Mouse (Mus musculus) midbrain, embryonic 13.5 days (tissue): Measurements from ENCODE around the gene Ssbp4. TPM values are rescaled to one million over a fixed set of nuclear protein-coding genes. Genes with fewer than 3 reads are reported as not detected.
A peak's percentile ranks its signal among the peaks of the same experiment; 100 is the strongest.

ENCODE experiments used
- ATAC-seq: fragments of 200-750 bp; cut with Nextera tagmentation; 2 replicates; pipeline ENCODE4 v1.8.0; 2017; ENCODE audit warnings: mild to moderate bottlenecking, moderate TSS enrichment, moderate library complexity
- H3K27ac ChIP-seq: fragments of 300-500 bp; sonication (generic); 2 replicates; pipeline ENCODE4 v1.5.1; 2015; ENCODE audit warnings: inconsistent platforms, mild to moderate bottlenecking, moderate library complexity
- H3K27me3 ChIP-seq: fragments of 300-500 bp; sonication (generic); 2 replicates; pipeline ENCODE4 v1.6.1; 2015; ENCODE audit warnings: mild to moderate bottlenecking, inconsistent platforms
- H3K36me3 ChIP-seq: fragments of 300-500 bp; sonication (generic); 2 replicates; pipeline ENCODE4 v1.6.1; 2015; ENCODE audit warnings: mild to moderate bottlenecking, inconsistent platforms
- H3K4me1 ChIP-seq: fragments of 300-500 bp; sonication (generic); replicated peaks from 2 replicates; pipeline ENCODE4 v1.6.1; 2015; ENCODE audit warnings: inconsistent platforms
- H3K4me2 ChIP-seq: fragments of 300-500 bp; sonication (generic); replicated peaks from 2 replicates; pipeline ENCODE4 v1.6.1; 2015; ENCODE audit warnings: moderate library complexity, mild to moderate bottlenecking, inconsistent platforms
- H3K4me3 ChIP-seq: fragments of 300-500 bp; sonication (generic); replicated peaks from 2 replicates; pipeline ENCODE4 v1.5.1; 2015; ENCODE audit warnings: mild to moderate bottlenecking, inconsistent platforms
- H3K9ac ChIP-seq: fragments of 300-500 bp; sonication (generic); replicated peaks from 2 replicates; pipeline ENCODE4 v1.6.1; 2015; ENCODE audit warnings: mild to moderate bottlenecking, inconsistent platforms
- H3K9me3 ChIP-seq: fragments of 300-500 bp; sonication (generic); 2 replicates; pipeline ENCODE4 v1.6.1; 2016; ENCODE audit warnings: mild to moderate bottlenecking, inconsistent platforms
- WGBS: fragments of 180-500 bp; shearing (Covaris S2); methylation state at CpG from one replicate; pipeline ENCODE4 v1.1.7; 2015; 5-methylcytosine and 5-hydroxymethylcytosine counted together
- polyA plus RNA-seq: library from polyadenylated mRNA; unstranded; fragments of >200 nt; fragmentation: Nextera tagmentation; extraction: Ambion mirVana; gene quantifications from 2 replicates; pipeline ENCODE4 v1.2.1, GENCODE M21; 2015

Ssbp4 gene
- polyA plus RNA-seq, 1 experiment from 2014 or later: 129 TPM

GRCm38 (mm10) chr8:70555079-70555747, 53.5 kb downstream of the Ssbp4 start:
- Histone ChIP-seq H3K36me3 (no peaks in the 10 kb centered on the region), H3K27me3 (no peaks in the 10 kb centered on the region), H3K9me3 (no peaks in the 10 kb centered on the region), H3K4me1 (peaks cover 15% of the 10 kb centered on the region), H3K9ac (no peak overlapping the region), H3K4me2 (no peak overlapping the region), H3K4me3 (no peak overlapping the region), H3K27ac (no peak overlapping the region)
- ATAC-seq: no peak
- 91% methylated on average over 4 of the region's 4 CpGs for WGBS

DNA sequence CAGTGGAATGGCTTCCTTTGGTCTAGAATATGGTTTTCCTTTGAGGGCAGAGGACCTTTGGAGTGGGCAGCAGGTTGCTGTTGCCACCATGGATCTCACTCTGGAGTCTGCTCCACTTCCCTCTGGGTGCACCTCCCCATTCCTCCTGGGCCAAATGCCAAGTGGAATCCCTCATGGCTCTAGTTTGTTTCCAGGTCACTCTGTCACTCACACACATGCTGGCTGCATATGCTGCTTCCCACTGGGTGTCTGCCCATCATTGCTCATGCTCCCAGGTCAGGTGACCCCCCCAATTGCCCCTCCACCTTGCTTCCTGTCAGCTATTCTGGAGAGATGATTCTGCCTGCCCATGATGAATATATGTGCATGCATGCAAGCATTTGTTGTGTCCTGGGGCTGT, 54.9 kb downstream of the Ssbp4 start:
- ATAC-seq: no peak
- H3K4me2 ChIP-seq: no peak overlapping the region
- H3K4me1 ChIP-seq: peaks cover 15% of the 10 kb centered on the region
- no peaks in the 10 kb centered on the region for H3K9me3 ChIP-seq
- H3K9ac ChIP-seq: no peak overlapping the region; the same call in 1 of the 2 replicates
- H3K27ac ChIP-seq: peak overlapping the region; percentile 44; the same call in 1 of the 2 replicates
- no peak overlapping the region for H3K4me3 ChIP-seq
- no peaks in the 10 kb centered on the region for H3K27me3 ChIP-seq
- no peaks in the 10 kb centered on the region for H3K36me3 ChIP-seq

DNA sequence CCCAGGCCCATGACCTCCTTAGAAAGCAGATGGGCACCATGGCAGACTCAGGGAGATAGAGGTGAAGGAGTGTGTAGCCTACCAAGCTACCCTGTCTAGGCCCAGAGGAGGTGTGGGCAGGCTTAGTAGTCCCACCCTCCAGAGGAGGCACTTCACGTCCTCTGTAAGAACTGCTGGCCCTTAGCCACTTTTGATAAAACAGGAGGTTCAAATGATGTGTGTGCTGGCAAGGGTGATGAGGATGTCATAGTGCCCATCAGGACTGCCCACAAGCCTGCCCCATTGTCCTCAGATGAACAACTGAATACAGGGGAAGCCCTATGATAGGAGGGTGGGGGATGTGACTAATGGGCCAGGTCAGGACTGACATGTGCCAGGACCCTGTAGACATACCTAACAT, 55.8 kb downstream of the Ssbp4 start:
- WGBS: 63% methylated on average over 1 of the region's 1 CpGs

DNA sequence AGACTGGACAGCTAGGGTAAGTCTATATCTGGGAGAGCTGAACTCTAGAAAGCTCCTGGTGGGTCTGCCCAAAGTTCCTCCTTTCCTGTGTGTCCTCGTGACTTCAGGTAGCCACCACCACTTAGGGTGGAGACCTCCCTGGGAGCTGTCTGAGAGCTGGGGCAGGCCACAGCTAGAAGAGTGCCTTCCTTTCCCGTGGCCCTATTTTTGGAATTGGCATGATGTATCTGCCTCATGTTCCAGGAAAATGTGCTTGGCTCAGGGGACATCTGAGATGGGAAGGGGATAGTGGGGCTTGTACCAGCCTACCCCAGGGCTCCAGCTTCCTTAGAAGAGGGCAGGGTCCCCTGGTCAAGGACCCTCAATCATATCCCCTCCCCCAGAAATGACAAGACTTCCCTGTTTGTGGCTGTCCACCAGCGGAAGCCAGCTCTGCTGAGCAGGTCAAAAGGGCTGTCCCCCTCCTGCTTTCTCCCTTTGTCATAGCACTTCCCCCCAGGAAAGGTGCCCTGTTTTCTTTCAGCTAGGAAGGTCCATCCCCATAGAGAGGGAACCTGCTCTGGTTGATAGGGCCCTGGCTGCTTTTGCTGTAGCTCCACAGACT, 57.0 kb downstream of the Ssbp4 start:
- ATAC-seq: no peak
- WGBS: 84% methylated on average over 3 of the region's 3 CpGs

More for the DNA sequence above, 55.8 kb downstream of the Ssbp4 start:
- Histone ChIP-seq H3K9me3 (no peaks in the 10 kb centered on the region), H3K4me1 (peaks cover 15% of the 10 kb centered on the region), H3K36me3 (no peaks in the 10 kb centered on the region), H3K27ac (no peak overlapping the region), H3K9ac (0 out of 2 replicates have a peak overlapping the region, but pooled peaks have one; percentile 14), H3K4me3 (no peak overlapping the region), H3K27me3 (no peaks in the 10 kb centered on the region), H3K4me2 (no peak overlapping the region)
- ATAC-seq: no peak

GRCm38 (mm10) chr8:70549412-70550184, 59.1 kb downstream of the Ssbp4 start:
- Histone ChIP-seq H3K9ac (no peak overlapping the region), H3K4me1 (peaks cover 15% of the 10 kb centered on the region), H3K36me3 (no peaks in the 10 kb centered on the region), H3K4me2 (no peak overlapping the region), H3K9me3 (no peaks in the 10 kb centered on the region), H3K27ac (no peak overlapping the region), H3K4me3 (no peak overlapping the region), H3K27me3 (no peaks in the 10 kb centered on the region)
- 96% methylated on average over 10 of the region's 10 CpGs for WGBS
- ATAC-seq: no peak

More for the DNA sequence above, 57.0 kb downstream of the Ssbp4 start:
- Histone ChIP-seq H3K4me1 (peaks cover 15% of the 10 kb centered on the region), H3K27me3 (no peaks in the 10 kb centered on the region), H3K9ac (0 out of 2 replicates have a peak overlapping the region, but pooled peaks have one; percentile 6), H3K36me3 (no peaks in the 10 kb centered on the region), H3K4me2 (no peak overlapping the region), H3K9me3 (no peaks in the 10 kb centered on the region), H3K4me3 (no peak overlapping the region), H3K27ac (no peak overlapping the region)

GRCm38 (mm10) chr8:70547762-70548161, 60.9 kb downstream of the Ssbp4 start:
- WGBS: 92% methylated on average over 6 of the region's 6 CpGs
- no peak overlapping the region for H3K9ac ChIP-seq
- H3K36me3 ChIP-seq: no peaks in the 10 kb centered on the region

More at GRCm38 (mm10) chr8:70547762-70548161, 60.9 kb downstream of the Ssbp4 start:
- Histone ChIP-seq H3K27me3 (no peaks in the 10 kb centered on the region), H3K27ac (no peak overlapping the region), H3K4me3 (no peak overlapping the region), H3K4me1 (peaks cover 14% of the 10 kb centered on the region; the same call in 1 of the 2 replicates), H3K9me3 (no peaks in the 10 kb centered on the region), H3K4me2 (no peak overlapping the region)
- ATAC-seq: no peak

Other genes with a start within 250 kb of the Ssbp4 start
- 0.21 and 0.42 TPM in 2 replicates for gene Comp, start 235.3 kb downstream of the Ssbp4 start, polyA plus RNA-seq
- 33.9 and 36.1 TPM in 2 replicates for gene Crtc1, start 169.3 kb downstream of the Ssbp4 start, polyA plus RNA-seq
- gene Klhl26, start 131.9 kb downstream of the Ssbp4 start, polyA plus RNA-seq: 19.3 and 22.2 TPM in 2 replicates
- 60.6 and 61.5 TPM in 2 replicates for gene Tmem59l, start 121.5 kb downstream of the Ssbp4 start, polyA plus RNA-seq
- 0.97 and 1.1 TPM in 2 replicates for gene Crlf1, start 115.7 kb downstream of the Ssbp4 start, polyA plus RNA-seq
- gene Rex1bd, start 102.1 kb downstream of the Ssbp4 start, polyA plus RNA-seq: 152 and 155 TPM in 2 replicates
- gene Uba52, start 98.1 kb downstream of the Ssbp4 start, polyA plus RNA-seq: 680 and 755 TPM in 2 replicates
- 370 and 392 TPM in 2 replicates for gene Fkbp8, start 81.1 kb downstream of the Ssbp4 start, polyA plus RNA-seq
- gene Kxd1, start 80.9 kb downstream of the Ssbp4 start, polyA plus RNA-seq: 44.5 and 48.1 TPM in 2 replicates
- 17.8 and 18.0 TPM in 2 replicates for gene Ell, start 69.4 kb downstream of the Ssbp4 start, polyA plus RNA-seq
- 119 and 133 TPM in 2 replicates for gene Isyna1, start 14.5 kb downstream of the Ssbp4 start, polyA plus RNA-seq
- gene Lrrc25, start 7.3 kb upstream of the Ssbp4 start, polyA plus RNA-seq: 1.1 and 1.2 TPM in 2 replicates
- gene Gdf15, start 23.6 kb upstream of the Ssbp4 start, polyA plus RNA-seq: 0.30 TPM in 1 of 2 replicates, not detected in the other
- 87.5 and 99.4 TPM in 2 replicates for gene Pgpep1, start 51.5 kb upstream of the Ssbp4 start, polyA plus RNA-seq
- gene Lsm4, start 64.4 kb upstream of the Ssbp4 start, polyA plus RNA-seq: 176 and 201 TPM in 2 replicates
- 65.1 and 97.7 TPM in 2 replicates for gene Jund, start 90.1 kb upstream of the Ssbp4 start, polyA plus RNA-seq
- 0.07 and 0.08 TPM in 2 replicates for gene Iqcn, start 94.6 kb upstream of the Ssbp4 start, polyA plus RNA-seq
- not detected in 2 replicates for gene Gm3336, start 109.7 kb upstream of the Ssbp4 start, polyA plus RNA-seq
- gene Pde4c, start 114.8 kb upstream of the Ssbp4 start, polyA plus RNA-seq: 0.15 and 0.28 TPM in 2 replicates
- gene Rab3a, start 145.8 kb upstream of the Ssbp4 start, polyA plus RNA-seq: 261 and 275 TPM in 2 replicates
- 36.2 and 38.4 TPM in 2 replicates for gene Mpv17l2, start 152.1 kb upstream of the Ssbp4 start, polyA plus RNA-seq
- 78.9 and 87.2 TPM in 2 replicates for gene Pik3r2, start 167.8 kb upstream of the Ssbp4 start, polyA plus RNA-seq
- 14.6 and 18.3 TPM in 2 replicates for gene Mast3, start 196.2 kb upstream of the Ssbp4 start, polyA plus RNA-seq
- gene Il12rb1, start 199.6 kb upstream of the Ssbp4 start, polyA plus RNA-seq: not detected in 2 replicates
- gene Arrdc2, start 230.8 kb upstream of the Ssbp4 start, polyA plus RNA-seq: 7.7 and 10.5 TPM in 2 replicates